Mouse (Mus musculus) midbrain, embryonic 12.5 days (tissue): ENCODE data around the gene N4bp2l2. TPM values are rescaled to one million over a fixed set of nuclear protein-coding genes. Genes with fewer than 3 reads are reported as not detected.
A peak's percentile ranks its signal among the peaks of the same experiment; 100 is the strongest.

ENCODE experiments used
- ATAC-seq: fragments of 200-750 bp; cut with Nextera tagmentation; 2 replicates; pipeline ENCODE4 v1.8.0; 2017; ENCODE audit warnings: low read depth, moderate TSS enrichment, moderate library complexity; ENCODE audit not compliant: low FRiP score
- H3K27ac ChIP-seq: fragments of 300-500 bp; sonication (generic); replicated peaks from 2 replicates; pipeline ENCODE4 v1.5.1; 2016; ENCODE audit warnings: mild to moderate bottlenecking
- H3K27me3 ChIP-seq: fragments of 300-500 bp; sonication (generic); 2 replicates; pipeline ENCODE4 v1.6.1; 2016; ENCODE audit warnings: mild to moderate bottlenecking
- H3K36me3 ChIP-seq: fragments of 300-500 bp; sonication (generic); 2 replicates; pipeline ENCODE4 v1.6.1; 2016
- H3K4me1 ChIP-seq: fragments of 300-500 bp; sonication (generic); 2 replicates; pipeline ENCODE4 v1.6.1; 2016
- H3K4me2 ChIP-seq: fragments of 300-500 bp; sonication (generic); replicated peaks from 2 replicates; pipeline ENCODE4 v1.6.1; 2016; ENCODE audit warnings: mild to moderate bottlenecking, moderate library complexity
- H3K4me3 ChIP-seq: fragments of 300-500 bp; sonication (generic); 2 replicates; pipeline ENCODE4 v1.5.1; 2016; ENCODE audit warnings: mild to moderate bottlenecking
- H3K9ac ChIP-seq: fragments of 300-500 bp; sonication (generic); replicated peaks from 2 replicates; pipeline ENCODE4 v1.6.1; 2016; ENCODE audit warnings: mild to moderate bottlenecking, moderate library complexity
- H3K9me3 ChIP-seq: fragments of 300-500 bp; sonication (generic); 2 replicates; pipeline ENCODE4 v1.6.1; 2016; ENCODE audit warnings: mild to moderate bottlenecking
- WGBS: fragments of 180-500 bp; shearing (Covaris S2); methylation state at CpG from one replicate; pipeline ENCODE4 v1.1.7; 2016; 5-methylcytosine and 5-hydroxymethylcytosine counted together
- polyA plus RNA-seq: library from polyadenylated mRNA; unstranded; fragments of >200 nt; fragmentation: Nextera tagmentation; extraction: Ambion mirVana; gene quantifications from 2 replicates; pipeline ENCODE4 v1.2.1, GENCODE M21; 2016

N4bp2l2 gene
- polyA plus RNA-seq, 1 experiment from 2014 or later: 34.7 TPM

DNA sequence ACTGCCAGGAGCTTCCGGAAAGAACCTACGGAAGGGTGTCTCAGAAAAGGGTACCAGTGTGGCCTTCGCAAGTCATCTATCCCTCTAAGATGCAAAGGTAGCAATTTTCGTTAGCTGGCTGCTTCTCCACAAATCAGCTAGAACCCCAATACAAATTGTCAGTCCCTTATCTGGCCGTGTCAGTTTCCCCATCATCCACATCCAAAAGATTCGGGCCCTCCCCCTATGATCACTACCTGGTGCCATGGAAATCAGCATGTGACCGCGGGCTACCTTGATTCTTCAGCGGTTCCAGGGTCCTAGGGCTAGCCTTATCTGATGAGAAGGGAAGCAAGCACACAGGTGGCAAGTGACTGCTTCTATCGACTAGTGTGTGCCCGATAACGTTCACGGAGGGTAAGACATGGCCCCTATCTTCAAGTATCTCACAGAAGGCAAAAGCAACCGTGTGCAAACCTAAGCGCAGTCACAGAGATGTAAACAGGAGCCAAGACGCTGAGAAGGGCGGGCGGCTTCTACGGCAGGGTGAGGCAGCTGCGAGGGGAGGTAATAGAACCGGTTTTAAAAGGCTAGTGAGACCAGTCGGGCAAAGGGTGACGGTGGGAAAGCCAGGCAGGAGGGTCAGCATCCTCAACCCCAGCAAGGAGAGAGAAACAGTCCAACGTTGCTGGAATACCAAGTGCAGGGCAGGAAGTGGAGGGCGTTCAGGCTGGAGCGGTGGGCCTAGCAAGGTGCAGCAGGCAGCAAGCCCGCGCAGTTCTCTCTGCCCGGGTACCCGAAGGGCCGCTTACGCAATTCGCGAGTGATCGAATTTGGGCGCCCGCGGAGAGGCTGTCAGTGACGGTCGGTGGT, 72.9 kb downstream of the N4bp2l2 start:
- Histone ChIP-seq H3K9me3 (no peaks in the 10 kb centered on the region), H3K36me3 (no peaks in the 10 kb centered on the region), H3K4me2 (peak overlapping the region; percentile 100), H3K27ac (no peak overlapping the region), H3K9ac (peak overlapping the region; percentile 68), H3K27me3 (peaks cover 48% of the 10 kb centered on the region), H3K4me1 (peaks cover 7% of the 10 kb centered on the region; the same call in 1 of the 2 replicates), H3K4me3 (peak overlapping the region; percentile 78)
- 11% methylated on average over 33 of the region's 40 CpGs for WGBS
- peak; percentile 32 for ATAC-seq

DNA sequence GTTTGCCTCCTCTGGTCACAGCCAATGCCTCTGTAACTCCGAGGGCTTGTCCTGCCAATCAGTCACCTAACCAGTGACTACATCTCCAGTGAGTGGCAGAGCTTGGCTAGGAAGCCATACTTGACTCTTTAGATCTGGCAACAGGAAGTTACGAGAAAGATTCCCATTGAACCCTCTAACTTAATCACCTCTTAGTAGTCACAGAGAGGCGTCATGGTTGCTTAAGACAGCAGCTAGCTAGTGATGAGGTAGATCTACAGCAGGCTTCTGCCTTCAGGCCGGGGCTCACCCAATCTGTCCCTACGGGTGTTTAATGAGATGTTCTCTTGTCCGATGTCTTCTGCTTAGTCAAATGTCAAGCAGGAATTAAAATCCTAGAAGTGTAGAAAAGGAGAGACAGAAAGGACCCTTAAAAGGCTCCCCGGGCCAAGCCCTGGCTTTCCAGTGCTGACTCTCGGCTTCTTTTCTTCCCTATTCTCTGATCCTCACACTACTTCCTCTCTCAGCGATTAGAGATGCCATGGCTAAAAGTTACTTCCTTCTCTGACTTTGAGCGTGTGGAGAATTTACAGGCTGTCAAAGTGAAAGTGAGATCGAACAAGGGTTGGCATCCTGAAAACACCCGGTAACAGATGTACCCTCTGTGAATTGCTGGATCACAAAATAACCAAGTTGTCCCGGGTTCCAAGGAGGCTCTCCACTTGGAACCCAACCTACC, 73.6 kb downstream of the N4bp2l2 start:
- Histone ChIP-seq H3K4me2 (no peak overlapping the region), H3K27me3 (peaks cover 48% of the 10 kb centered on the region), H3K4me3 (no peak overlapping the region), H3K36me3 (no peaks in the 10 kb centered on the region), H3K4me1 (peaks cover 7% of the 10 kb centered on the region; the same call in 1 of the 2 replicates), H3K9me3 (no peaks in the 10 kb centered on the region), H3K27ac (no peak overlapping the region), H3K9ac (no peak overlapping the region)
- no peak for ATAC-seq
- 82% methylated on average over 13 of the region's 13 CpGs for WGBS

DNA sequence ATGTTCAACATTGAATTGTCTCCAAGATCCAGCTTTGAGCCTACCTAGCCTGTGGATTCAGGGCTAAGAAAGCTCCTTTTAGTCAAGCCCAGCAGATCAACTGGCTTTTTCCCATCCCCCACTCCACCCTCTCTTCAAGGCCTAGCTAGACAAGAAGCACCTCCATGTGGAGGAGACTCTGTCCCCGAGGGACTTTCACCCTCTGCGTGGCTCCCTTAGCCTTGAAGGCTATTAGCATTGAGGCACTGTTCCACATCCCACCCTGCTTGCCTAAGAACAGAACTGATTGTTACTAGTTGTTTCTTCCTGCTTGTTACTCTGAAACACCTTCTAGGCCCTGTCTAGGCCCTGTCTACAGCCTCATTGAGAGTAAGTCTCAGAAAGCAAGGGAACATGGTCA, 76.0 kb downstream of the N4bp2l2 start:
- Histone ChIP-seq H3K9me3 (no peaks in the 10 kb centered on the region), H3K27ac (no peak overlapping the region), H3K36me3 (no peaks in the 10 kb centered on the region), H3K9ac (no peak overlapping the region), H3K4me3 (no peak overlapping the region), H3K4me1 (peaks cover 6% of the 10 kb centered on the region; the same call in 1 of the 2 replicates), H3K27me3 (peaks cover 31% of the 10 kb centered on the region), H3K4me2 (no peak overlapping the region)
- no peak for ATAC-seq
- 70% methylated on average over 2 of the region's 2 CpGs for WGBS

GRCm38 (mm10) chr5:150584337-150584729, 81.7 kb downstream of the N4bp2l2 start:
- Histone ChIP-seq H3K4me1 (no peaks in the 10 kb centered on the region), H3K27ac (no peak overlapping the region), H3K4me2 (no peak overlapping the region), H3K36me3 (no peaks in the 10 kb centered on the region), H3K4me3 (no peak overlapping the region), H3K27me3 (no peaks in the 10 kb centered on the region), H3K9ac (no peak overlapping the region), H3K9me3 (no peaks in the 10 kb centered on the region)
- 57% methylated on average over 6 of the region's 6 CpGs for WGBS
- ATAC-seq: no peak

DNA sequence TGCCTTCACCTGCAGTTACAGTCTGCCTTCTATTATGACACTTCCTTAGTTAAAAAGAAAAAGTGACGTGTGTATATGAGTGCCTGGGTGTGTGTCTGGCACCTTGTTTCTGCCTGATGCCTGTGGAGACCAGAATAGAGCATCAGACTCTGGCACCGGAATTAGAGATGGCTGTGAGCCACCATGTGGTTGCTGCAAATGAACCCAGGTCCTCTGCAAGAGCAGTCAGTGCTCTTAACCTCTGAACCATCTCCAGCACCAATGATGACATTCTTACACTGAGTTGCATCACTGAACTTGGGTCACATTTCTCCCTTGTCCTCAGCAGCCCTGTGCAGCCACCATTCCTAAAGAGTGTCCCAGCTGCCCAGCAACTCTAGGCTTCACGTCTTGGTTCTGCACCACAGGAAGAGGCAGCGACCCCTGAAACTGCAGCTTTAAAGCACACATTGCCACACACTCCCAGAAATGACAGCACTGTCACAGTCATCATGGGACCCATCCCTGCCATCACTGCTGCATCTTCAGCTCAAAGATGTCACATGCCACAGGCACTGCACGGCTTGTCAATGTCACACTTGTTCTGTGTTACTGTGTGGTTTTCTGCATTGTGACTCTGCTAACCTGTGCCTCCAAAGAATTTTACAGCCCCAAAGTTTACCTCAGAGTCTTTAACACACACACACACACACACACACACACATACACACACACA, 82.2 kb downstream of the N4bp2l2 start:
- Histone ChIP-seq H3K4me3 (no peak overlapping the region), H3K9ac (no peak overlapping the region), H3K27ac (no peak overlapping the region), H3K27me3 (no peaks in the 10 kb centered on the region), H3K9me3 (no peaks in the 10 kb centered on the region), H3K36me3 (no peaks in the 10 kb centered on the region), H3K4me1 (no peaks in the 10 kb centered on the region), H3K4me2 (no peak overlapping the region)
- no peak for ATAC-seq
- 75% methylated on average over 5 of the region's 5 CpGs for WGBS

DNA sequence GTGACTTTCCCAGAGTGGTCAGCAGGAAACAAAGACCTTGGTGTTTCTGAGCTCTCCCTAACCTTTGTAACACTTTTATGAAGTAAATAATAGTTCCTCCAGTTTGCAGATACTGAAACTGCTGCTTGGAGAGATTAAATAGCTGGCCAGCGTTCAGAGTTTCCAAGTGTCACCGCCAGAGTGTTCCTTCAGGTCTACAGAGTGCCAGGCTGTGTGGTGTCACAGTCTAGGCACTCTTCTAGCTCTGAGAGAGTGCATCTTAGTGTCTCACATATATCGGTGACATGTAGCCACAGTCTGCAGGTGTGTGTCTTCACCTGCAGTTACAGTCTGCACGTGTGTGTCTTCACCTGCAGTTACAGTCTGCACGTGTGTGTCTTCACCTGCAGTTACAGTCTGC, 82.8 kb downstream of the N4bp2l2 start:
- no peaks in the 10 kb centered on the region for H3K9me3 ChIP-seq
- no peak overlapping the region for H3K4me3 ChIP-seq
- no peak overlapping the region for H3K9ac ChIP-seq
- no peaks in the 10 kb centered on the region for H3K4me1 ChIP-seq
- no peak for ATAC-seq
- H3K36me3 ChIP-seq: no peaks in the 10 kb centered on the region
- no peak overlapping the region for H3K27ac ChIP-seq
- no peak overlapping the region for H3K4me2 ChIP-seq
- 83% methylated on average over 5 of the region's 5 CpGs for WGBS
- no peaks in the 10 kb centered on the region for H3K27me3 ChIP-seq

DNA sequence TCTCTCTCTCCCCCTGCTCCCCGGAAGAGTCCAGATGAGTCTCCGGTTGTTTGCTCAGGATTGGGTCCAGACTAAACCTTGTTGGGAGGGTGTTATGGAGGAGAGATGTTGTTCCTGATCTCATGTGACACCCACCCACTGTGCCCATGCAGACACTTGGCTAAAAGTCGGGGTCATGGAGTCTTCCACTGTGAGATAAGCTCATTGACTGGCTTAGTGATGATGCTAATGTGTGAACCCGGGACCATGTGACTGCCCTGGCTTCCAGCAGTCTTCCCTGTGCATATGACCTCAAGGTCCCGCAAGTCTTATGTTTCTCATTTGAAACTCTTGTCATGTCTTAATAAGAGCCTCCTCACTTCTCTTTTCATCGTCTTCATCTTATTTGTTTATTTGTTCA, 84.8 kb downstream of the N4bp2l2 start:
- Histone ChIP-seq H3K4me2 (no peak overlapping the region), H3K36me3 (no peaks in the 10 kb centered on the region), H3K9me3 (no peaks in the 10 kb centered on the region), H3K27me3 (no peaks in the 10 kb centered on the region), H3K4me1 (no peaks in the 10 kb centered on the region), H3K4me3 (no peak overlapping the region), H3K27ac (no peak overlapping the region), H3K9ac (no peak overlapping the region)
- 54% methylated on average over 6 of the region's 6 CpGs for WGBS
- no peak for ATAC-seq

DNA sequence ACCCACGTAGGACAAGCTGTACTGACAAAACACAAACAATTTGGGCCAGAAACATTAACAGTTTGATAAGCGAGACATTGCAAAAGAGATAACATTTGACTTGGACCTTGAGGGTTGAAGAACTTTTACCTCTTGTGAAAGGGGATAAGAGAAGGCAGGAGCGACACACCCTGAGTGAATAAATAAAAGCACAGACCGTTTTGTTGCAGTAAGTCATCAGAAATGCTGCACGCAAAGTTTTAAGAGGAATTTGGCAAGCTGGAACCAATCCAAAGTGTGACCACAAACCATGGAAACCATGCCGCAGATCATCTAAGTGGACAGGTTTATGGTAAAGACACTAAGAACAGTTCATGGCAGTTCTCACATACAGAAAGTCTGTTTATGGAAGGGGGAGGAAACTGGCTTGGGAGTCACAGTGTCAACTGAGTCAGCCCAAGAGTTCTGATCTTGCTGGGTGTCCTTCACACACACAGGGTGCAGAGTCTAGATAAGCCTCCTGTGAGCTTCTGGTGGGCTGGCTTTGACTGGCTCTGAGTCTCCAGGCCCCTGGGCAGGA, 87.3 kb downstream of the N4bp2l2 start:
- H3K9ac ChIP-seq: no peak overlapping the region
- 0 out of 2 replicates have a peak, but pooled peaks cover 7% of the 10 kb centered on the region for H3K36me3 ChIP-seq
- H3K27me3 ChIP-seq: no peaks in the 10 kb centered on the region
- ATAC-seq: no peak
- no peaks in the 10 kb centered on the region for H3K4me1 ChIP-seq
- H3K9me3 ChIP-seq: no peaks in the 10 kb centered on the region
- H3K27ac ChIP-seq: no peak overlapping the region
- 89% methylated on average over 6 of the region's 6 CpGs for WGBS
- H3K4me2 ChIP-seq: no peak overlapping the region
- no peak overlapping the region for H3K4me3 ChIP-seq

- 85% methylated on average over 11 of the region's 11 CpGs for WGBS
- Histone ChIP-seq H3K9me3 (no peaks in the 10 kb centered on the region), H3K27me3 (no peaks in the 10 kb centered on the region), H3K9ac (no peak overlapping the region), H3K4me2 (no peak overlapping the region), H3K4me3 (no peak overlapping the region), H3K4me1 (no peaks in the 10 kb centered on the region), H3K27ac (no peak overlapping the region), H3K36me3 (0 out of 2 replicates have a peak, but pooled peaks cover 13% of the 10 kb centered on the region)
- no peak for ATAC-seq
These were observed 89.2 kb downstream of the N4bp2l2 start for GRCm38 (mm10) chr5:150576832-150577231.

DNA sequence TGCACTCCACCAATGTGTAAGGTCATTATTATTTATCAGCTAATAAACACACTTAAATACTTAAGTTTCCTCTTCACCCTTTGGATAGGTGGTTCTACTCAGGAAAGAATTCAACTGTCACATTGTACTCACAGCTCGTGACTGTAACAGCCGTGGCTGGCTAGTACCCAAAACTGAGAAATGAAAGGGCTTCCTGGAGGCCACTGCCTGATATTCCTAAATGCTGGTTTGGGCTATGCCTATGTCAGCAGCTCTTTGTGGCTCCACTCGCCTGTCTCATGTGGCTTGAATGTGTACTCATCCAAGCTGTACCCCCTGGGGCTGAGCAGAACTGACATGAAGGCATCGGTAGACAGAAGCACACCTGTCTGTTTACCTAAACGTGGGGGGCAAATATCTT, 91.1 kb downstream of the N4bp2l2 start:
- 85% methylated on average over 5 of the region's 5 CpGs for WGBS
- no peaks in the 10 kb centered on the region for H3K4me1 ChIP-seq
- no peak overlapping the region for H3K9ac ChIP-seq
- no peaks in the 10 kb centered on the region for H3K9me3 ChIP-seq
- ATAC-seq: no peak
- H3K4me3 ChIP-seq: no peak overlapping the region
- no peak overlapping the region for H3K27ac ChIP-seq
- H3K27me3 ChIP-seq: no peaks in the 10 kb centered on the region
- H3K4me2 ChIP-seq: no peak overlapping the region
- H3K36me3 ChIP-seq: peaks cover 25% of the 10 kb centered on the region; the same call in 1 of the 2 replicates

DNA sequence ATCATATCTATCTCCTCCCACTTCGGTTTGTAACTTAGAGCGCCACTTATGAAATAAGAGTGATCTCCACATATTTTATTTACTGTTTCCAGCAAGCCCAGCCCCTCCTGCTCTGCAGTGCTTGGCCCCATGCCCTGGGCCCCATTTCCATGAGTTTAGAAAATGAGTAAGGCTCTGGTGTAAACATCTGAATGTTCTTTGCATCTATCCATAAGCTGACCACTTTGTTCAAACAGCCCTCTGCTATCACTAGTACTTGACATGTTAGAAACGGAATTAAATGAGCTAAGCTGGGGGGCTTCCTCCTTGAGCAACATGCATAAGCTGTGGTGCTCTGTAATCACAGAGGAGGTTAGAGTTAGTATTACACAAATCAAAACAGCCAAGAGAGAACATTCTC, 91.6 kb downstream of the N4bp2l2 start:
- no peak for ATAC-seq
- H3K9me3 ChIP-seq: no peaks in the 10 kb centered on the region
- H3K4me1 ChIP-seq: no peaks in the 10 kb centered on the region
- WGBS: 93% methylated on average over 3 of the region's 3 CpGs
- no peak overlapping the region for H3K4me3 ChIP-seq
- H3K9ac ChIP-seq: no peak overlapping the region
- H3K4me2 ChIP-seq: no peak overlapping the region
- H3K27ac ChIP-seq: no peak overlapping the region
- peaks cover 29% of the 10 kb centered on the region; the same call in 1 of the 2 replicates for H3K36me3 ChIP-seq
- H3K27me3 ChIP-seq: no peaks in the 10 kb centered on the region
